Mouse (Mus musculus) MEL (cell line): ENCODE measurements around the gene Xlr5a.
"Not testable (repeated sequence)": the region's sequence is repeated elsewhere in the genome, so short reads cannot be mapped to it uniquely, and the experiment has no call there.

Experiments
- BHLHE40 ChIP-seq: IDR thresholded peaks from 2 replicates; pipeline ENCODE4 v1.6.1; 2012; ENCODE audit warnings: low read depth, mild to moderate bottlenecking, inconsistent platforms, low read length, improper control_type of control experiment, borderline replicate concordance
- CHD2 ChIP-seq: IDR thresholded peaks from 2 replicates; pipeline ENCODE4 v1.6.1; 2011; ENCODE audit warnings: low read length, improper control_type of control experiment
- CTCF ChIP-seq, 3 experiments: IDR thresholded peaks in 2 of 3; conservative IDR thresholded peaks in 1 of 3; 2 replicates each; pipeline ENCODE4 v1.5.1; 2011 to 2012; ENCODE audit warnings: low read length in 3 of 3, low read depth in 2 of 3, mild to moderate bottlenecking in 2 of 3, improper control_type of control experiment in 1 of 3, inconsistent platforms in 1 of 3, mixed read lengths in 1 of 3, moderate library complexity in 1 of 3; ENCODE audit not compliant: control insufficient read depth in 1 of 3, insufficient read depth in 1 of 3, poor library complexity in 1 of 3, severe bottlenecking in 1 of 3
- ELF1 ChIP-seq: IDR thresholded peaks from 2 replicates; pipeline ENCODE4 v1.6.1; 2014; ENCODE audit warnings: low read depth, mild to moderate bottlenecking, inconsistent platforms, low read length, improper control_type of control experiment, moderate library complexity
- KAT2A ChIP-seq: conservative IDR thresholded peaks from 2 replicates; pipeline ENCODE4 v1.6.1; 2012; ENCODE audit warnings: low read depth, low read length, improper control_type of control experiment, inconsistent platforms
- MXI1 ChIP-seq: IDR thresholded peaks from 2 replicates; pipeline ENCODE4 v1.6.1; 2011; ENCODE audit warnings: mild to moderate bottlenecking, low read depth, low read length, improper control_type of control experiment
- NRF1 ChIP-seq: IDR thresholded peaks from 2 replicates; pipeline ENCODE4 v1.6.1; 2014; ENCODE audit warnings: low read depth, mild to moderate bottlenecking, inconsistent platforms, low read length, improper control_type of control experiment, moderate library complexity; ENCODE audit not compliant: poor library complexity, insufficient read depth, severe bottlenecking
- POLR2A ChIP-seq, 2 experiments: IDR thresholded peaks; 2 replicates each; pipeline ENCODE4 v1.6.1; 2011 to 2012; ENCODE audit warnings: low read length in 2 of 2, mild to moderate bottlenecking in 2 of 2, control low read depth in 1 of 2, improper control_type of control experiment in 1 of 2, low read depth in 1 of 2, moderate library complexity in 1 of 2; ENCODE audit not compliant: control insufficient read depth in 1 of 2, insufficient read depth in 1 of 2, poor library complexity in 1 of 2
- UBTF ChIP-seq: IDR thresholded peaks from 2 replicates; pipeline ENCODE4 v1.6.1; 2012; ENCODE audit warnings: low read depth, mild to moderate bottlenecking, inconsistent platforms, low read length, improper control_type of control experiment, moderate library complexity, borderline replicate concordance; ENCODE audit not compliant: insufficient read depth
- USF1 ChIP-seq: IDR thresholded peaks from 2 replicates; pipeline ENCODE4 v1.6.1; 2014; ENCODE audit warnings: low read depth, mild to moderate bottlenecking, inconsistent platforms, low read length, improper control_type of control experiment, moderate library complexity

GRCm38 (mm10) chrX:73242821-73243325 is 49.9 kb downstream of the Xlr5a start, which contains the start of gene Xlr4c:
- TF ChIP-seq UBTF; CHD2; CTCF (IDR thresholded peaks at IDR 0.05 in 2 of 3, conservative IDR thresholded peaks at IDR 0.05 in 1 of 3; ENCODE audit: control insufficient read depth in 1 of 3, insufficient read depth in 1 of 3, low read depth in 2 of 3, low read length in 3 of 3, poor library complexity in 1 of 3, severe bottlenecking in 1 of 3); USF1; KAT2A; ELF1; BHLHE40; MXI1: not testable (repeated sequence)
- peak; percentile 39; the same call in 1 of the 2 replicates for TF ChIP-seq NRF1
- peak in 1 of 2 experiments; percentile 22; a peak in 1 of 4 replicates for TF ChIP-seq POLR2A (IDR thresholded peaks at IDR 0.05; ENCODE audit: control insufficient read depth in 1 of 2, insufficient read depth in 1 of 2, low read depth in 1 of 2, low read length in 2 of 2, poor library complexity in 1 of 2)
